Mouse (Mus musculus): ENCODE measurements around the gene Bend4. TPM values are rescaled to one million over a fixed set of nuclear protein-coding genes. Genes with fewer than 3 reads are reported as not detected.

The Bend4 gene
- 3.0 and 3.1 TPM in 2 replicates for polyA plus RNA-seq (2012; rRNA removed)

GRCm38 (mm10) chr5:67427443-67428360 lies at the start of gene Bend4:
Gene Bend4, minus strand, starts transcription at chr5:67428310.
- Histone ChIP-seq H3K4me1 (ENCODE audit: control insufficient read depth, insufficient read depth, low read length) (no peaks in the 10 kb centered on the region), H3K27ac (ENCODE audit: insufficient read depth, low read length) (no peak within 1 kb of the TSS), H3K4me3 (ENCODE audit: insufficient read depth, low read length) (peak within 1 kb of the TSS; percentile 64)
- TF ChIP-seq CTCF (IDR thresholded peaks at IDR 0.05; ENCODE audit: extremely low read depth, insufficient read depth, low read length), result no peak
- TF ChIP-seq POLR2A (IDR thresholded peaks at IDR 0.05; ENCODE audit: extremely low read depth, insufficient read depth, low read length), result no peak

- no peaks in the 10 kb centered on the region for H3K4me1 ChIP-seq (ENCODE audit: control insufficient read depth, insufficient read depth, low read length)
- no peak overlapping the region for H3K27ac ChIP-seq (ENCODE audit: insufficient read depth, low read length)
- no peak for TF ChIP-seq CTCF (IDR thresholded peaks at IDR 0.05; ENCODE audit: extremely low read depth, insufficient read depth, low read length)
- no peak for TF ChIP-seq POLR2A (IDR thresholded peaks at IDR 0.05; ENCODE audit: extremely low read depth, insufficient read depth, low read length)
- no peak overlapping the region for H3K4me3 ChIP-seq (ENCODE audit: insufficient read depth, low read length)
Observed at GRCm38 (mm10) chr5:67473723-67474122, 45.6 kb upstream of the Bend4 start.

GRCm38 (mm10) chr5:67473094-67473493 lies 45.0 kb upstream of the Bend4 start:
- no peaks in the 10 kb centered on the region for H3K4me1 ChIP-seq (ENCODE audit: control insufficient read depth, insufficient read depth, low read length)
- TF ChIP-seq POLR2A (IDR thresholded peaks at IDR 0.05; ENCODE audit: extremely low read depth, insufficient read depth, low read length) (no peak), CTCF (IDR thresholded peaks at IDR 0.05; ENCODE audit: extremely low read depth, insufficient read depth, low read length) (no peak)
- no peak overlapping the region for H3K27ac ChIP-seq (ENCODE audit: insufficient read depth, low read length)
- no peak overlapping the region for H3K4me3 ChIP-seq (ENCODE audit: insufficient read depth, low read length)

DNA sequence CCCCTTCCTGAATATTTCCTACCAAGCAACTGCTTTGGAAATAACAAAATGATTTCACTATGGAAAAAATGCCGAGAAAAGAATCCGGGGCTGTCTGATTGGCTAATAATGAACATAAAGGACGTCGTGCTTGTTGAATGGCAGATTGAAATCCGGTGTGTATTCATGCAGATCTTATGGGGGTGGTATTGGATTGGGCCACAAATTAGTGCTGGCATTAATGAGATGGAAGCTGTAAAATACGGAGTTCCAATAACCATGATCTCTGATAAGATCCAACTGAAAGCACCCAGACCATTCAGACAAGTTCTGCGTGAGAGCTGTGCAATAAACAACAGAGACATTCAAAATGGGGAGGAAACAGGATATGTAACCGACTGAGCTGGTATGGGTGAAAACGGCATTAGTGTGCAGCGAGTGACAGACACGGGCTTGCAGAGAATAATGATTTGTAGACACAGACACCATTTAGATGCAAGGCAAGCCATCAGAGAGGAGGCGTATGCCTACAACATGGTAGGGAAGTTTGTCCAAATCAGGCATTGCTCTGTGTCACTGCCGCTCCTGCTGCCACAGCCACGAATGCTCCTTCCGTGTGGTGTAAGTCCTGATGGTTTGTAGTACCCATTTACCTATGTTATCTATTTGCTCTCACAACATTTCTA lies 38.9 kb upstream of the Bend4 start:
- Histone ChIP-seq H3K27ac (ENCODE audit: insufficient read depth, low read length) (no peak overlapping the region), H3K4me1 (ENCODE audit: control insufficient read depth, insufficient read depth, low read length) (no peaks in the 10 kb centered on the region), H3K4me3 (ENCODE audit: insufficient read depth, low read length) (no peak overlapping the region)
- TF ChIP-seq CTCF (IDR thresholded peaks at IDR 0.05; ENCODE audit: extremely low read depth, insufficient read depth, low read length), result no peak
- no peak for TF ChIP-seq POLR2A (IDR thresholded peaks at IDR 0.05; ENCODE audit: extremely low read depth, insufficient read depth, low read length)

- Histone ChIP-seq H3K4me1 (ENCODE audit: control insufficient read depth, insufficient read depth, low read length) (no peaks in the 10 kb centered on the region), H3K4me3 (ENCODE audit: insufficient read depth, low read length) (no peak overlapping the region), H3K27ac (ENCODE audit: insufficient read depth, low read length) (no peak overlapping the region)
- no peak for TF ChIP-seq CTCF (IDR thresholded peaks at IDR 0.05; ENCODE audit: extremely low read depth, insufficient read depth, low read length)
- no peak for TF ChIP-seq POLR2A (IDR thresholded peaks at IDR 0.05; ENCODE audit: extremely low read depth, insufficient read depth, low read length)
Observed at GRCm38 (mm10) chr5:67464899-67465298, 36.8 kb upstream of the Bend4 start.

DNA sequence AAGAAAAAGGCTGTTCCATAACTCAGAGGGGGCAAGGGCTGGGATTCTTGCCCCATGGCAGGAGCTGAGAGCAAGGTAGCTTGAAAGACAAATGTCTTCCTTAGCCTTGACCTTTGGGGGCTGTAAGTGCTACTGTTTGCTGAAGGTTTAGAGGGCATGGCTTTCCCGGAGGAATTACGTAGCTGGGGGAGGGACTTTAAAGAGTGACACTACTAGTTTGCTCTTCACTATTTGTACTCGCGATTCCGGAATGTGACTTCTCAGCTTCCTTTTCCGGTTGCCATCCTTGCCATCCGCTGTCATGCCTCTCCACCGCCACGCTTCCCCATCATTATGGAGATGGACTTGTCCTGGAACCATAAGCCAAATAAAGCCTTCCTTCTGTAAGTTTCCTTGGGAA lies 35.5 kb upstream of the Bend4 start:
- no peaks in the 10 kb centered on the region for H3K4me1 ChIP-seq (ENCODE audit: control insufficient read depth, insufficient read depth, low read length)
- H3K4me3 ChIP-seq (ENCODE audit: insufficient read depth, low read length), result no peak overlapping the region
- H3K27ac ChIP-seq (ENCODE audit: insufficient read depth, low read length), result no peak overlapping the region
- TF ChIP-seq POLR2A (IDR thresholded peaks at IDR 0.05; ENCODE audit: extremely low read depth, insufficient read depth, low read length), result no peak
- TF ChIP-seq CTCF (IDR thresholded peaks at IDR 0.05; ENCODE audit: extremely low read depth, insufficient read depth, low read length), result no peak

DNA sequence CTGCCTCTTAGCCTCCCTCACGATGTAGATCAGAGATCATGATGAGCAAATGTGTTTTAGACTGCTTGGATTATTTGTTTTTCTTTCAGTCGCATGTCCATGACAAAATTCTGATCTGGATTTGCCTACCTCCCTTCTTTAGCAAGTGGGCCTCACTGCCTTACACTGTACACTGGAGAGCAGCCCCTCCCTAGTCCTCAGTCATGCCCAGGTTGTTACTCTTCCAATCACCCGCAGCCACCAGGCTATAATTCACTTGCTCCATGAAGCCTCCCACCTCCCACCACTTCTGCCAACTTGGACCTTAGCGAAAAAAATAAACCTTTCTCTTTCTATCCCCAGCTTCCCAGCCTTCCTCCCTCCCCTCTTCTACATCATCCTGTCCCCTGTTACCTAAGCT lies 34.2 kb upstream of the Bend4 start:
- Histone ChIP-seq H3K27ac (ENCODE audit: insufficient read depth, low read length) (no peak overlapping the region), H3K4me1 (ENCODE audit: control insufficient read depth, insufficient read depth, low read length) (no peaks in the 10 kb centered on the region), H3K4me3 (ENCODE audit: insufficient read depth, low read length) (no peak overlapping the region)
- no peak for TF ChIP-seq POLR2A (IDR thresholded peaks at IDR 0.05; ENCODE audit: extremely low read depth, insufficient read depth, low read length)
- no peak for TF ChIP-seq CTCF (IDR thresholded peaks at IDR 0.05; ENCODE audit: extremely low read depth, insufficient read depth, low read length)

GRCm38 (mm10) chr5:67456841-67457240 lies 28.7 kb upstream of the Bend4 start:
- TF ChIP-seq CTCF (IDR thresholded peaks at IDR 0.05; ENCODE audit: extremely low read depth, insufficient read depth, low read length), result no peak
- no peak for TF ChIP-seq POLR2A (IDR thresholded peaks at IDR 0.05; ENCODE audit: extremely low read depth, insufficient read depth, low read length)
- no peaks in the 10 kb centered on the region for H3K4me1 ChIP-seq (ENCODE audit: control insufficient read depth, insufficient read depth, low read length)
- no peak overlapping the region for H3K27ac ChIP-seq (ENCODE audit: insufficient read depth, low read length)
- H3K4me3 ChIP-seq (ENCODE audit: insufficient read depth, low read length), result no peak overlapping the region

DNA sequence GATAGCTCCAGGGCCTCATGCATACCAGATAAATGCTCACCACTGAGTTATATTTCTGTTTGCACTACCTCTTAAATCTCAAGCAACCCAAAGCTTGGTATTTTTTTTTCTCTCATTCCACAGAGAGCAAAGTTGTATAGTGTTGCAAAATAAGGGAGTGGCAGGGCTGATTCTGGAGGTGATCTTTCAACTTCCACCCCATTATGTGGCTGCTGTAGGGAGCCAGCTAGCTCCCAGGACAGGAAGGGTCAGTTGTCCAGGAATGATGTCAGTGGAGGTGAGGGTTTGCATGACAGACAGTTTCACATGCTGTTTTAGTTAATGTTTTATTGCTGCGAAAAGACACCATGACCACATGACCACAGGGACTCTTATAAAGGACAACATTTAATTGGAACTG lies 26.2 kb upstream of the Bend4 start:
- Histone ChIP-seq H3K4me3 (ENCODE audit: insufficient read depth, low read length) (no peak overlapping the region), H3K27ac (ENCODE audit: insufficient read depth, low read length) (no peak overlapping the region), H3K4me1 (ENCODE audit: control insufficient read depth, insufficient read depth, low read length) (no peaks in the 10 kb centered on the region)
- TF ChIP-seq POLR2A (IDR thresholded peaks at IDR 0.05; ENCODE audit: extremely low read depth, insufficient read depth, low read length), result no peak
- no peak for TF ChIP-seq CTCF (IDR thresholded peaks at IDR 0.05; ENCODE audit: extremely low read depth, insufficient read depth, low read length)
